Mouse (Mus musculus): ENCODE data around the gene Gmppa. TPM values are rescaled to one million over a fixed set of nuclear protein-coding genes. Genes with fewer than 3 reads are reported as not detected.

Gene Gmppa
- polyA plus RNA-seq, 1 experiment from 2014 or later = 65.2 TPM

GRCm38 (mm10) chr1:75399755-75400492, 35.8 kb upstream of the Gmppa start:
- peak; percentile 88 for ATAC-seq (ENCODE audit: low FRiP score, low TSS enrichment)
- 7% methylated on average over 15 of the region's 15 CpGs for WGBS
- peak overlapping the region; percentile 84 for H3K27ac ChIP-seq (ENCODE audit: low read depth, low read length)
- peak overlapping the region; percentile 51 for H3K4me2 ChIP-seq (replicated peaks; ENCODE audit: low read depth, low read length)
- no peaks in the 10 kb centered on the region for H3K27me3 ChIP-seq (ENCODE audit: control insufficient read depth, insufficient read depth, low read length)
- H3K9me3 ChIP-seq (ENCODE audit: control insufficient read depth, low read length) = no peaks in the 10 kb centered on the region
- H3K9ac ChIP-seq (ENCODE audit: low read depth, low read length) = peak overlapping the region; percentile 53
- peaks cover 44% of the 10 kb centered on the region for H3K36me3 ChIP-seq (ENCODE audit: control insufficient read depth, insufficient read depth, low read length)
- peaks cover 28% of the 10 kb centered on the region for H3K4me1 ChIP-seq (ENCODE audit: control insufficient read depth, insufficient read depth, low read length)
- H3K4me3 ChIP-seq (ENCODE audit: low read length) = peak overlapping the region; percentile 26

- Histone ChIP-seq H3K4me2 (replicated peaks; ENCODE audit: low read depth, low read length) (peak overlapping the region; percentile 51), H3K27ac (ENCODE audit: low read depth, low read length) (peak overlapping the region; percentile 84; the same call in 1 of the 2 replicates), H3K36me3 (ENCODE audit: control insufficient read depth, insufficient read depth, low read length) (peaks cover 45% of the 10 kb centered on the region), H3K4me1 (ENCODE audit: control insufficient read depth, insufficient read depth, low read length) (peaks cover 28% of the 10 kb centered on the region), H3K4me3 (ENCODE audit: low read length) (peak overlapping the region; percentile 26), H3K9me3 (ENCODE audit: control insufficient read depth, low read length) (no peaks in the 10 kb centered on the region), H3K9ac (ENCODE audit: low read depth, low read length) (peak overlapping the region; percentile 53), H3K27me3 (ENCODE audit: control insufficient read depth, insufficient read depth, low read length) (no peaks in the 10 kb centered on the region)
- peak; percentile 24; the same call in 1 of the 2 replicates for ATAC-seq (ENCODE audit: low FRiP score, low TSS enrichment)
- WGBS = 35% methylated on average over 6 of the region's 6 CpGs
Measured at GRCm38 (mm10) chr1:75400493-75401115, 35.1 kb upstream of the Gmppa start.

GRCm38 (mm10) chr1:75405547-75405946, 30.2 kb upstream of the Gmppa start:
- Histone ChIP-seq H3K4me1 (ENCODE audit: control insufficient read depth, insufficient read depth, low read length) (peaks cover 3% of the 10 kb centered on the region; the same call in 1 of the 2 replicates), H3K4me3 (ENCODE audit: low read length) (no peak overlapping the region), H3K9me3 (ENCODE audit: control insufficient read depth, low read length) (no peaks in the 10 kb centered on the region), H3K4me2 (replicated peaks; ENCODE audit: low read depth, low read length) (no peak overlapping the region), H3K27ac (ENCODE audit: low read depth, low read length) (no peak overlapping the region), H3K27me3 (ENCODE audit: control insufficient read depth, insufficient read depth, low read length) (no peaks in the 10 kb centered on the region), H3K9ac (ENCODE audit: low read depth, low read length) (no peak overlapping the region), H3K36me3 (ENCODE audit: control insufficient read depth, insufficient read depth, low read length) (peaks cover 56% of the 10 kb centered on the region)
- no peak for ATAC-seq (ENCODE audit: low FRiP score, low TSS enrichment)
- WGBS = 88% methylated on average over 3 of the region's 3 CpGs

- 90% methylated on average over 15 of the region's 15 CpGs for WGBS
- no peak overlapping the region for H3K4me3 ChIP-seq (ENCODE audit: low read length)
- no peak overlapping the region for H3K27ac ChIP-seq (ENCODE audit: low read depth, low read length)
- peaks cover 57% of the 10 kb centered on the region for H3K36me3 ChIP-seq (ENCODE audit: control insufficient read depth, insufficient read depth, low read length)
- no peaks in the 10 kb centered on the region for H3K9me3 ChIP-seq (ENCODE audit: control insufficient read depth, low read length)
- no peak overlapping the region for H3K4me2 ChIP-seq (replicated peaks; ENCODE audit: low read depth, low read length)
- H3K9ac ChIP-seq (ENCODE audit: low read depth, low read length) = no peak overlapping the region
- H3K4me1 ChIP-seq (ENCODE audit: control insufficient read depth, insufficient read depth, low read length) = no peaks in the 10 kb centered on the region
- no peak for ATAC-seq (ENCODE audit: low FRiP score, low TSS enrichment)
- no peaks in the 10 kb centered on the region for H3K27me3 ChIP-seq (ENCODE audit: control insufficient read depth, insufficient read depth, low read length)
Measured at GRCm38 (mm10) chr1:75406173-75406572, 29.6 kb upstream of the Gmppa start.

- no peaks in the 10 kb centered on the region for H3K27me3 ChIP-seq (ENCODE audit: control insufficient read depth, insufficient read depth, low read length)
- H3K9ac ChIP-seq (ENCODE audit: low read depth, low read length) = no peak overlapping the region
- H3K9me3 ChIP-seq (ENCODE audit: control insufficient read depth, low read length) = no peaks in the 10 kb centered on the region
- 88% methylated on average over 9 of the region's 9 CpGs for WGBS
- H3K4me1 ChIP-seq (ENCODE audit: control insufficient read depth, insufficient read depth, low read length) = no peaks in the 10 kb centered on the region
- H3K4me3 ChIP-seq (ENCODE audit: low read length) = no peak overlapping the region
- peaks cover 51% of the 10 kb centered on the region for H3K36me3 ChIP-seq (ENCODE audit: control insufficient read depth, insufficient read depth, low read length)
- H3K27ac ChIP-seq (ENCODE audit: low read depth, low read length) = no peak overlapping the region
- H3K4me2 ChIP-seq (replicated peaks; ENCODE audit: low read depth, low read length) = no peak overlapping the region
- ATAC-seq (ENCODE audit: low FRiP score, low TSS enrichment) = no peak
Measured at GRCm38 (mm10) chr1:75407056-75407455, 28.7 kb upstream of the Gmppa start.

- no peak for ATAC-seq (ENCODE audit: low FRiP score, low TSS enrichment)
- Histone ChIP-seq H3K4me1 (ENCODE audit: control insufficient read depth, insufficient read depth, low read length) (0 out of 2 replicates have a peak, but pooled peaks cover 3% of the 10 kb centered on the region), H3K36me3 (ENCODE audit: control insufficient read depth, insufficient read depth, low read length) (peaks cover 40% of the 10 kb centered on the region), H3K4me2 (replicated peaks; ENCODE audit: low read depth, low read length) (no peak overlapping the region), H3K9ac (ENCODE audit: low read depth, low read length) (no peak overlapping the region), H3K27ac (ENCODE audit: low read depth, low read length) (no peak overlapping the region), H3K4me3 (ENCODE audit: low read length) (no peak overlapping the region), H3K9me3 (ENCODE audit: control insufficient read depth, low read length) (no peaks in the 10 kb centered on the region), H3K27me3 (ENCODE audit: control insufficient read depth, insufficient read depth, low read length) (no peaks in the 10 kb centered on the region)
- WGBS = 77% methylated on average over 4 of the region's 4 CpGs
Measured at GRCm38 (mm10) chr1:75408210-75408609, 27.5 kb upstream of the Gmppa start.

GRCm38 (mm10) chr1:75409950-75410349, 25.8 kb upstream of the Gmppa start:
- Histone ChIP-seq H3K9ac (ENCODE audit: low read depth, low read length) (no peak overlapping the region), H3K27me3 (ENCODE audit: control insufficient read depth, insufficient read depth, low read length) (no peaks in the 10 kb centered on the region), H3K4me1 (ENCODE audit: control insufficient read depth, insufficient read depth, low read length) (0 out of 2 replicates have a peak, but pooled peaks cover 3% of the 10 kb centered on the region), H3K4me2 (replicated peaks; ENCODE audit: low read depth, low read length) (no peak overlapping the region), H3K27ac (ENCODE audit: low read depth, low read length) (no peak overlapping the region), H3K4me3 (ENCODE audit: low read length) (no peak overlapping the region), H3K9me3 (ENCODE audit: control insufficient read depth, low read length) (no peaks in the 10 kb centered on the region), H3K36me3 (ENCODE audit: control insufficient read depth, insufficient read depth, low read length) (peaks cover 27% of the 10 kb centered on the region)
- ATAC-seq (ENCODE audit: low FRiP score, low TSS enrichment) = no peak
- 89% methylated on average over 7 of the region's 7 CpGs for WGBS

- H3K9me3 ChIP-seq (ENCODE audit: control insufficient read depth, low read length) = no peaks in the 10 kb centered on the region
- ATAC-seq (ENCODE audit: low FRiP score, low TSS enrichment) = no peak
- WGBS = 92% methylated on average over 3 of the region's 3 CpGs
Measured at GRCm38 (mm10) chr1:75412196-75412595, 23.5 kb upstream of the Gmppa start.

GRCm38 (mm10) chr1:75413749-75414148, 22.0 kb upstream of the Gmppa start:
- ATAC-seq (ENCODE audit: low FRiP score, low TSS enrichment) = no peak
- no peak overlapping the region for H3K4me2 ChIP-seq (replicated peaks; ENCODE audit: low read depth, low read length)
- no peak overlapping the region for H3K4me3 ChIP-seq (ENCODE audit: low read length)
- H3K27ac ChIP-seq (ENCODE audit: low read depth, low read length) = no peak overlapping the region
- H3K9ac ChIP-seq (ENCODE audit: low read depth, low read length) = no peak overlapping the region
- H3K36me3 ChIP-seq (ENCODE audit: control insufficient read depth, insufficient read depth, low read length) = peaks cover 39% of the 10 kb centered on the region; the same call in 1 of the 2 replicates
- H3K9me3 ChIP-seq (ENCODE audit: control insufficient read depth, low read length) = no peaks in the 10 kb centered on the region
- 0 out of 2 replicates have a peak, but pooled peaks cover 3% of the 10 kb centered on the region for H3K4me1 ChIP-seq (ENCODE audit: control insufficient read depth, insufficient read depth, low read length)
- 70% methylated on average over 3 of the region's 3 CpGs for WGBS
- H3K27me3 ChIP-seq (ENCODE audit: control insufficient read depth, insufficient read depth, low read length) = no peaks in the 10 kb centered on the region

More at GRCm38 (mm10) chr1:75412196-75412595, 23.5 kb upstream of the Gmppa start:
- Histone ChIP-seq H3K27ac (ENCODE audit: low read depth, low read length) (no peak overlapping the region), H3K4me3 (ENCODE audit: low read length) (no peak overlapping the region), H3K9ac (ENCODE audit: low read depth, low read length) (no peak overlapping the region), H3K36me3 (ENCODE audit: control insufficient read depth, insufficient read depth, low read length) (peaks cover 30% of the 10 kb centered on the region; the same call in 1 of the 2 replicates), H3K27me3 (ENCODE audit: control insufficient read depth, insufficient read depth, low read length) (no peaks in the 10 kb centered on the region), H3K4me1 (ENCODE audit: control insufficient read depth, insufficient read depth, low read length) (0 out of 2 replicates have a peak, but pooled peaks cover 3% of the 10 kb centered on the region), H3K4me2 (replicated peaks; ENCODE audit: low read depth, low read length) (no peak overlapping the region)

Measured in kidney, embryonic 14.5 days (tissue).